Mouse (Mus musculus): ENCODE results near the gene Csrp1. TPM values are rescaled to one million over a fixed set of nuclear protein-coding genes. Genes with fewer than 3 reads are reported as not detected.

Csrp1 gene
- 85.4 TPM for polyA plus RNA-seq (2014; fragmentation: Illumina TruSeq; extraction: RNeasy Lipid Tissue Mini Kit (QIAGEN cat#74804))

DNA sequence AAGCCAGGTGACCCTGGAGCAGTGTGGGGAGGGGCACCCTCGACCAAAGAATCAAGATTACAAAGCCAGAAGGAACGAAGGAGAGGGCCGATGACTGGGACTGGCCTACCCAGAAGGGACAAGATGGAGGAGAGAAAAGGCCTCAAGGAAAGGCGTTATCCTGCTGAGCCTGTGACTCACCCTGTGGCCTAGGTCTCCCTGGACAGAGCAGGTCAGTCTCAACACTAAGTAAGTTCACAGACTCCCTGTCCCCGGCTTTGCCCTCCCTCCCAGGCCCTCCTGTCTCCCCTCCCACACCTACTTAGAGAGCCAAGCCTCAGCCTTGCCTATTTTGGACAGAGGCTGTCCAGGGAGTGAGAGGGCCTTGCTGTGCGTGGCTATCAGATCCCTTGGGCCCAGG lies at the start of gene Csrp1:
Gene Csrp1, plus strand, starts transcription at position 79 of the 400 bp plus-strand sequence.

DNA sequence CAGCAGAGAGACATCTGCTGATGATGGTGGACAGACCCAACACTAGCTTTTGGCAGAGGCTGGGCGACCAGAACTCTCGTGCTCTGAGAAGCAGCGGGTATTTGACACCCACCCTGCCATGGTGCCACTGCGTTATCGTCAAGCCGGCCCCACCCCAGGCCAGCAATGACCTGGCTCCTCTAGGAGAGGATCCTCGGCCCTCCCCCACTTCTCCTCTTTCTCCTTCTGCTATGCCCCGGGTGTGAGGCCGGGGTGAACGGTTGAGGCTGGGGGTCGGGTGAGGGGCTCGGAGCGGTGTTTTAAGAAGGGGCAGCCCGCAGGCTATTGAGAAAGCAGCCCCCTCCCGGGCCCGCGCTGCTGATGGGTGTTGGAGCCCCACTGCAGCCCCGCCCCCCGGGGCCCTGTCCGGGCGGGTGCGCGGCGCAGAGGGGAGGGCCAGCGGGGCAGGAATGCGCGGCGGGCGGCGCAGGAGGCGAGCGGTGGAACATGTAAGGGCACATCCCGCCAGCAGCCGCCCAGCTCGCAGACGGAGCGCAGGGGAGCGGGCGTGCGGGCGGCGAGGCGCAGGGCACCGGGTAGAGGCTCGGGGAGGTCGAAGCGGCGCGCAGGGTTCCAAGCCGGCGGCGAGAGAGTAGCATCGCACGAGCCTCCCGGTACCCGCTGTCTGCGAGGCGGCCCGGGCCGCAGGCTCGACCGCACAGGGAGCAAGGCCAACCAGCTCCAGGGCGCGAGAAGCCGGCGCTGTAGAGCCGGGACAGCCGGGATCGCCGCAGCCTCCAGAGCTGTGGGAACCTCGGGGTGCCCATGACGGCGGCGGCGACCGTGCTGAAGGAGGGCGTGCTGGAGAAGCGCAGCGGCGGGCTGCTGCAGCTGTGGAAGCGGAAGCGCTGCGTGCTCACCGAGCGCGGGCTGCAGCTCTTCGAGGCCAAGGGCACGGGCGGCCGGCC lies 46.1 kb downstream of the Csrp1 start, which contains the start of gene Phlda3:
Gene Phlda3, plus strand, starts transcription at position 475 of the 947 bp plus-strand sequence.

DNA sequence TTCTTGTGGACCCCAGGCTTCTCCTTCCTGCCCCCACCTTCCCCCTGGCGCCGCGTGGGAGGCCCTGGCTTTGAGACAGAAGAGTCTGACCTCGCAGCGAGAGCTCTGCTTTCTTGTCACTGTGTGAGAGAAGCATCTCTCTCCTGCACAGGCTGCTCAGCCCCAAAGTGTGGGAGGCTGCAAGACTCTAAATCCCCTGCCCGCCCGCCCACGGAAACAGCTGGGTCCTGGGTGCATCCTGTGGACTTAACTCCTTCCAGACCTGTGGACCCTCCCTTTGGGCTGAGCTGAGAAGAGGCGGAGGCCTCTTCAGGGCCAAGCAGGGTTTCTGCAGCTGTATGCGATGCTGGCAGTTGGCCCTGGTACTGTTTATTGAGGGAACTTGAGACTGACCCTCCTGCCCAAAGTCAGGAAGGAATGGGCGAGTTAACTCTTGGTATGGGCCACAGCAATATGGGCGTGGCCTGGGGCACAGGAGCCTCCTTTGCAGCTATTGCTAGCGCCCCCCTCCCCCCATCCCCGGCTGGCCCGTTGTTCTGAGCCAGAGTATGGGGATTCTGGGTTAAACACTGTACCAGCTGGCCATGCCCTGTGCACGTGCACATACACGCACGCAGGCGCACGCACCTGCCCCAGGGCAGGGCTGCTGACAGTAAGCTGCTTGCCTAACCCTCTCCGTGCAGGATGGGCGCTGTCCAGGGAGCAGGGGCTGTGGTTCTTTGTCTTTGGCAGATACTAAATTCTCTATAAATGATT lies 59.1 kb downstream of the Csrp1 start, which contains the start of gene Tnni1:
Gene Tnni1, plus strand, starts transcription at position 655 of the 756 bp plus-strand sequence.

Other genes with a start within 250 kb of the Csrp1 start
- gene Nav1, start 112.8 kb upstream of the Csrp1 start, polyA plus RNA-seq (2014; fragmentation: Illumina TruSeq; extraction: RNeasy Lipid Tissue Mini Kit (QIAGEN cat#74804)), result 17.5 TPM
- 2.9 TPM for gene Phlda3, start 46.1 kb downstream of the Csrp1 start, polyA plus RNA-seq (2014; fragmentation: Illumina TruSeq; extraction: RNeasy Lipid Tissue Mini Kit (QIAGEN cat#74804))
- not detected for gene Tnni1, start 59.4 kb downstream of the Csrp1 start, polyA plus RNA-seq (2014; fragmentation: Illumina TruSeq; extraction: RNeasy Lipid Tissue Mini Kit (QIAGEN cat#74804))
- gene Lad1, start 98.5 kb downstream of the Csrp1 start, polyA plus RNA-seq (2014; fragmentation: Illumina TruSeq; extraction: RNeasy Lipid Tissue Mini Kit (QIAGEN cat#74804)), result 0.14 TPM
- gene Tnnt2, start 116.3 kb downstream of the Csrp1 start, polyA plus RNA-seq (2014; fragmentation: Illumina TruSeq; extraction: RNeasy Lipid Tissue Mini Kit (QIAGEN cat#74804)), result 2.8 TPM
- gene Pkp1, start 199.1 kb downstream of the Csrp1 start, polyA plus RNA-seq (2014; fragmentation: Illumina TruSeq; extraction: RNeasy Lipid Tissue Mini Kit (QIAGEN cat#74804)), result 0.09 TPM